Mouse (Mus musculus) urinary bladder, postnatal 36 days (tissue): ENCODE results near the gene Vmn2r80.
A peak's percentile ranks its signal among the peaks of the same experiment; 100 is the strongest.
"Not testable (repeated sequence)": the region's sequence is repeated elsewhere in the genome, so short reads cannot be mapped to it uniquely, and the experiment has no call there.

Source experiments
- DNase-seq, 2 experiments: peaks; one replicate each; pipeline ENCODE4 v3.0.0; 2022; ENCODE audit warnings: low spot score in 2 of 2, mixed read lengths in 1 of 2

The Vmn2r80 gene

DNA sequence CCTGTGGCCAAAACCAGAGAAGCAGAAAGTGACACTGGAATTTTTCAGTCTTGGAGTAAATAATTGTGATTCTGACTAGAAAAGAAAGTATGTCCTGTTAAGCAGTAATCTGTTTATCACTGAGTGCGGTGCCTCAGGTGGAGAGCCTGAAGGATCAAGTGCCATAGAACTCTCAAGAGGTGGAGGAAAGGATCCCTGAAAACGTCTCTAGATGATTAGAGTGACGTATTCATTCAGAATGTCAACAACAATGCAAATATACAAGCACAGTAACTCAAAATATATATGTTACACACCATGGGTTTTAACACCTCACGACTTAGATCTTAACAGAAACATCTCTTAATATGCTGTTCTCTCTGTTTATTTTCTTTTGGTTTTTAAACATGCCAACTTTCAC lies at the start of gene Vmn2r80:
Gene Vmn2r80, plus strand, starts transcription at position 301 of the 400 bp plus-strand sequence.
- not testable (repeated sequence) for DNase-seq

DNA sequence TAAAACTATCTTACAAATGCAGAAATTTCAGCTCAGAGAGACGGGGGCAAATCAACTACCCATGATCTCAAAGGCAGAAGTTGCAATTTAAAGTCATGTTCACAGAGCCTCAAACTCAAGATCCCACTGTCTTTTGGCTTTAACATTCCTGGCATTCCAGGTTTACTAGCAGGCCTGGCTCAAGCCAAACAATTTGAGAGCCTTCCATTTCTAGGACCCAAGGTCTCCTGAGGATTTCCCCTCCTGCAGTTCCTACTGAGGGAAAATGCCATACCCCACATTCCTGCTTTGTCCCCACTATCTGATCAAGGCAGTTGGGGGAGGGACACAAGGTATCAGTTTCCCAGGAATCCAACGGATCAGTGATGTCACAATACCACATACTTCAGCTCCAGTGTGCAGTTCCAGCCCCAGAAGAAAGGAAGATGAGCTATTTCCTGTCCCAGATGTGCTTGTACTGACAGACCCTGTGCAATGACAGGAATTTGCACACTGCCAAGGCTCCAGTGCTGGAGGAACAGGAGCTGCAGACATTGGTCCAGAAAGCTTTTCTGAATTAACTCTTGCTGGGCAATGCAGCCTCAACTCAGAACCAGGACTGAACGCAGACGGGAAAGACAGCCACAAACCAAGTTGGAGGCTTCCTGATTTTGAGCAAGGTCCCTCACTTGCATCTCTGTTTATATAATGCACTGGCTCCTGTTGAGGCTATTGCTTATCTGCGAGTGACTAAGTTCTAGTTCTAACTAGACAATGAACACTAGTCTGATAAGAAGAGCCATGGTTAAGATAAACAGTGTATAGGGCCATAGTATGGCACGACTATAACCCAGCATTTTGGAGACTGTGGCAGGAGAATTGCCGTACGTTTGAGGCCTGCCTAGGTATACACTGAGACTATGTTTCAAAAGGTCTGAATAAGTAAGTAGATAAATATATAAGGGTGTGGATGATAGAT lies 42.0 kb upstream of the Vmn2r80 start:
- DNase-seq: no peak

- no peak for DNase-seq
Measured at GRCm38 (mm10) chr10:79107531-79107930, 41.0 kb upstream of the Vmn2r80 start.

DNA sequence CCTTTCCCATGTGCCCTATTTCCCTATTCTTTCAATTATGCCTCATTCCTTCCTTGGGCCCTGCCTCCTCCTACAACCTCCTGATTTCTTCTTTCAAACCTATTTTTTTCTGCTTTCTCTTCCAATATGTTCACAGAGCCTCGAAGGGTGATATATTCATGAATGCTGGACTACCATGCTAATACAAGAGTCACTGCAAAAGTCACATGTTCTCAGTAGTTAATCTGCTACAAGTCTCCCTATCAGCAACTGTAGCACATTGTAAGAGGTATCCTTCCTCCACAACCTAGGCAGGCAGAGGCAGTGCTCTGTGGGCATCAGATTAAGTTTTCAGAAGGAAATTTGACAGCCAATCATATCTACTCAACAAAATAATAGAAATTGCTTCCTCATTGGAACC lies 39.4 kb upstream of the Vmn2r80 start:
- DNase-seq: no peak

GRCm38 (mm10) chr10:79110482-79110881 lies 38.1 kb upstream of the Vmn2r80 start:
- DNase-seq: no peak

DNA sequence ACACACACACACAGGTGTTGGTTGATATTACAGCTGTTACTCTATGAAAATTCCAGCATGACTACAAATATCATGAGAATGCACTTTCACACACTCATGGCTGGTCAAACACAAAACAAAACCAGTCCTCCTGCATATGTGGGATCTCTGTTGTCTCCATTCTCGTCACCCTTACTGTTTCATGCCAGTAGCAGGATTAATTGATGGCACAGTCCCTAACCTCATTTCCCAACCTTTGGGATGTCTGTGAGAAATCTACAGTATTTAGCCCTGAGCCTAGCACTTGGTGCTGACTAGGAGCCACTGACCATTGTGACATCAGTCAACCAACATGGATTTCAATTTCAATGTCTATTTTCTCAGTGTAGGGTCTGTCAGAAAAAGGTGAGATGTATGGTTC lies 33.5 kb upstream of the Vmn2r80 start:
- DNase-seq: no peak

- DNase-seq: peak; percentile 5 to 21
Measured at GRCm38 (mm10) chr10:79116125-79116849, 32.3 kb upstream of the Vmn2r80 start.

DNA sequence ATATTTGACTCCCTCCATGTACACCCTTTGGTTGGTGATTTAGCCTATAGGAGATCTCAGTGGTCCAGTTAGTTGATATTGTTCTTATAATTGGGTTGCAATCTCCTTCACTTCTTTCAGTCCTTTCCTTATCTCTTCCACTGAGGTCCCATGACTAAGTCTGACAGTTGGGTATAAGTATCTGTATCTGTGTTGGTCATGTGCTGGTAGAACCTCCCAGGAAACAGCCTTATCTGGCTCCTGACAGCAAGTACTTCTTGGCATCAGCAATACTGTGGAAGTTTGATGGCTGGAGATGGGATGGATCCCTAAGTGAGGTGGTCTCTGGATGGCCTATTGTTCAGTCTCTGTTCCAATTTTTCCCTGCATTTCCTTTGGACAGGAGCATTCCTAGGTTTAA lies 3.0 kb downstream of the Vmn2r80 start:
- no peak for DNase-seq

DNA sequence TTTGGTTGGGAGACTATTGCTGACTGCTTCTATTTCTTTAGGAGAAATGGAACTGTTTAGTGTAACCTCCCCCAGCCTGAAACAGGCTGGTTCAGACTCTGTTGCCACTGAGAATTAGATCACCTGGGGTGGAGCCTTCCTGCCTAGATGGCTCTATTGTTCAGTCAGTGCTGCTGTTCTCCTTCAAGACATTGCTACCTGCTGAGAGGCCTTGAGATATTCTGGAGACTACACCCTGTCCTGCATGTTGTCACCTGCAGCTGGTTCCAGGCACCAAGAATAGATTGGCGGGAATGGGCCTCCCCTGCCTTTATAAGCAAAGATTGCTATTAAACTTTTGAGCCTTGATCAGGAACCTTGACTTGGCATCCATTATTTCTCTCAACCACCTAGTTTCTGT lies 51.4 kb downstream of the Vmn2r80 start:
- DNase-seq: not testable (repeated sequence)

DNA sequence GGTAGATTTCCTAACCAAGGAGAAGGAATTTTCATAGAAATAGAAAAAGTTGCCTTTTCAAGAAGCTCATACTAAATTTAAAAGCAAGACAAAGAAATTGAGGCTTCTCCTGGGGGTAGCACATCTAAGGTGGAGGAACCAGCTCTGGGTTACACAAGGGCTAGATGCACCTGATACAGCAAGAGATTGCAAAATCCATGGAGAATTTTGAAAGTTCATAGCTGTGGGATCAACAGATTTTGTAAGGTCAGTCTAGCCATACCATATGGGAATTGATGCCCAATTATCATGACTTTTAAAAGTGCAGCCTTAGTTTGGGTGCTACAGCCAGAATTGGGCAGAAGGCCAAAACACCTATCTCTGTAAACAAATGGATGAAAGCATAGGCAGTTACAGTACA lies 71.9 kb downstream of the Vmn2r80 start:
- no peak for DNase-seq

DNA sequence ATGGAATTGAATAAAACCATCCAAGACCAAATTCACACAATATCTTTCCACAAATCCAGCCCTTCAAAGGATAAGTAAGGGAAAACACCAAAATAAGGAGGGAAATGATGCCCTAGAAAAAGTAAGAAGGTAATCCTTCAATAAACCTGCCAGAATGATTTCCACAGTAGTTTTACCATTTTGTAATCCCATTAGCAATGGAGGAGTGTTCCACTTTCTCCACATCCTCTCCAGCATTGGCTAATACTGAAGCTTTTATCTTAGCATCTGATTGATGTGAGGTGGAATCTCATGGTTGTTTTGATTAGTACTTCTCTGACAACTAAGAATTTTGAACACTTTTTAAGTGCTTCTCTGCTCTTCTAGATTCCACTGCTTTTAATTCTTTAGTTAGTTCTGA lies 73.0 kb downstream of the Vmn2r80 start:
- DNase-seq: no peak

DNA sequence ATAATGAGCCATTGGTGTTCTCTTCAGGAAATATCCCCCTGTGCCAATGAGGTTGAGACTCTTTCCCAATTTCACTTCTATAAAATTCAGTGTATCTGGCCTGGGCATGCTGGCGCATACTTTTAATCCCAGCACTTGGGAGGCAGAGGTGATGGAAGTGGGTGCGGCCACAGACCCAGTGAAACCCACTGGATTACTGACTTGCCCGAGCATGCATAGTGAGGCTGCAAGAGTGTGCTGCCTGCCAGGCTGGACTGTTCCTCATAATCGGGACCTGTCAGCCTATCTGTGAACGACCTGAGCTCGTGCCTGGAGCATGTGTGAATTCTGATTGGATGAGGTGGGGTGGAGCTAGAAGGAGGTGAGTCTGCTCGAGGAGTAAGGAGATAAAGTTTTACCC lies 73.6 kb downstream of the Vmn2r80 start:
- DNase-seq: no peak
